Mouse (Mus musculus): Measurements from ENCODE around the gene Zfp280c.

DNA sequence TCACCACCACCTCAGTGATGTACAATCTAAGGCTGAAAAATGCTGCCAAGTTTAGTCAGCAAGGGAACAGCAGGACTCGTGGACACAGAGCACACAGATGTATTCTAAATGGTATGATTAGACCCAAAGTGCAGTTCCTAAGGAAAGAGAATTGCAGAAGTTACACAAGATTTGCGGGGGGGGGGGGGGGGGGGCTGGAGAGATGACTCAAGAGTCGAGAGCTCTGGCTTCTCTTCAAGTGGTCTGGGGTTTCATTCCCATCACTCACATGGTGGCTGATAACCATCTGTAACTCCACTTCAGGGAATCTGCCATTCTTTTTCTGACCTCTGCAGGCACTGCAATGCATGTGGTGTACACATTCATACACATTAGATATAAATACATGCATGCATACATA lies 67.9 kb downstream of the Zfp280c start:
- TF ChIP-seq CTCF (IDR thresholded peaks at IDR 0.05; ENCODE audit: low read depth, low read length) (no peak), GATA1 (IDR thresholded peaks at IDR 0.05; ENCODE audit: borderline replicate concordance, low read length) (no peak), TAL1 (conservative IDR thresholded peaks at IDR 0.05; ENCODE audit: low read depth, low read length) (no peak), POLR2AphosphoS5 (IDR thresholded peaks at IDR 0.05; ENCODE audit: insufficient replicate concordance, low read depth, low read length) (no peak)

Measured in G1E (cell line).